Mouse (Mus musculus): ENCODE measurements around the gene Pdzrn4. TPM values are rescaled to one million over a fixed set of nuclear protein-coding genes. Genes with fewer than 3 reads are reported as not detected.

Gene Pdzrn4
- total and polyA plus RNA-seq, 3 experiments, result not detected

GRCm38 (mm10) chr15:92806352-92806751, 409.7 kb downstream of the Pdzrn4 start:
- H3K4me1 ChIP-seq (ENCODE audit: control insufficient read depth in 1 of 2, insufficient read depth in 2 of 2, low read length in 2 of 2), result no peaks in the 10 kb centered on the region
- H3K27ac ChIP-seq (ENCODE audit: control insufficient read depth, low read depth, low read length), result no peak overlapping the region
- TF ChIP-seq MAZ (IDR thresholded peaks at IDR 0.05; ENCODE audit: low read depth, low read length), result no peak
- TF ChIP-seq CTCF (IDR thresholded peaks at IDR 0.05 in 2 of 3, conservative IDR thresholded peaks at IDR 0.05 in 1 of 3; ENCODE audit: control insufficient read depth in 1 of 3, insufficient read depth in 1 of 3, low read depth in 2 of 3, low read length in 3 of 3, poor library complexity in 1 of 3, severe bottlenecking in 1 of 3), result no peak
- no peak for TF ChIP-seq MAFK (IDR thresholded peaks at IDR 0.05; ENCODE audit: borderline replicate concordance, low read depth, low read length)
- TF ChIP-seq RAD21 (IDR thresholded peaks at IDR 0.05; ENCODE audit: low read depth, low read length), result no peak
- TF ChIP-seq POLR2AphosphoS2 (IDR thresholded peaks at IDR 0.05; ENCODE audit: low read length), result no peak
- TF ChIP-seq POLR2A (IDR thresholded peaks at IDR 0.05; ENCODE audit: control insufficient read depth in 1 of 2, insufficient read depth in 1 of 2, low read depth in 1 of 2, low read length in 2 of 2, poor library complexity in 1 of 2), result no peak
- no peak for TF ChIP-seq ELF1 (IDR thresholded peaks at IDR 0.05; ENCODE audit: low read depth, low read length)
- no peak for TF ChIP-seq TAL1 (IDR thresholded peaks at IDR 0.05; ENCODE audit: low read length)
- no peak for TF ChIP-seq BHLHE40 (IDR thresholded peaks at IDR 0.05; ENCODE audit: borderline replicate concordance, low read depth, low read length)
- TF ChIP-seq MYB (IDR thresholded peaks at IDR 0.05; ENCODE audit: low read depth, low read length), result no peak
- TF ChIP-seq TCF12 (IDR thresholded peaks at IDR 0.05; ENCODE audit: low read depth, low read length), result no peak
- TF ChIP-seq ZC3H11A (IDR thresholded peaks at IDR 0.05; ENCODE audit: low read depth, low read length), result no peak
- no peak for TF ChIP-seq SMC3 (IDR thresholded peaks at IDR 0.05; ENCODE audit: low read depth, low read length)
- TF ChIP-seq UBTF (IDR thresholded peaks at IDR 0.05; ENCODE audit: borderline replicate concordance, insufficient read depth, low read depth, low read length), result no peak
- TF ChIP-seq MXI1 (IDR thresholded peaks at IDR 0.05; ENCODE audit: low read depth, low read length), result no peak
- no peak for TF ChIP-seq E2F4 (IDR thresholded peaks at IDR 0.05; ENCODE audit: borderline replicate concordance, low read depth, low read length)
- TF ChIP-seq GATA1 (IDR thresholded peaks at IDR 0.05; ENCODE audit: low read depth, low read length), result no peak
- TF ChIP-seq USF2 (IDR thresholded peaks at IDR 0.05; ENCODE audit: borderline replicate concordance in 1 of 2, insufficient read depth in 1 of 2, low read depth in 1 of 2, low read length in 2 of 2), result no peak
- H3K36me3 ChIP-seq (ENCODE audit: control insufficient read depth in 1 of 2, insufficient read depth in 2 of 2, low read length in 2 of 2), result no peaks in the 10 kb centered on the region
- no peak overlapping the region for H3K9ac ChIP-seq (ENCODE audit: control insufficient read depth, low read depth, low read length, poor library complexity, severe bottlenecking)
- no peaks in the 10 kb centered on the region for H3K79me2 ChIP-seq (ENCODE audit: control insufficient read depth, insufficient read depth, low read length, poor library complexity)
- no peak for DNase-seq (ENCODE audit: low read depth, low spot score)
- no peak overlapping the region for H3K4me3 ChIP-seq (ENCODE audit: control insufficient read depth in 1 of 2, insufficient read depth in 1 of 2, low read depth in 2 of 2, low read length in 2 of 2)
- H3K27me3 ChIP-seq (ENCODE audit: control insufficient read depth in 1 of 2, insufficient read depth in 2 of 2, low read length in 2 of 2), result no peaks in the 10 kb centered on the region
- no peaks in the 10 kb centered on the region for H3K9me3 ChIP-seq (replicated peaks; ENCODE audit: insufficient read depth, low read length)

Measured in MEL (cell line).